Mouse (Mus musculus) lung, embryonic 16.5 days (tissue): ENCODE results near the gene Mettl11b. TPM values are rescaled to one million over a fixed set of nuclear protein-coding genes. Genes with fewer than 3 reads are reported as not detected.
"Not testable (repeated sequence)": the region's sequence is repeated elsewhere in the genome, so short reads cannot be mapped to it uniquely, and the experiment has no call there.

Source experiments
- ATAC-seq: fragments of 200-750 bp; cut with Nextera tagmentation; 2 replicates; pipeline ENCODE4 v1.8.0; 2017; ENCODE audit warnings: low read depth, mild to moderate bottlenecking, moderate library complexity
- H3K27ac ChIP-seq: fragments of 300-500 bp; sonication (generic); 2 replicates; pipeline ENCODE4 v1.5.1; 2014; ENCODE audit warnings: mild to moderate bottlenecking, control low read depth, low read length
- H3K27me3 ChIP-seq: fragments of 300-500 bp; sonication (generic); 2 replicates; pipeline ENCODE4 v1.6.1; 2014; ENCODE audit warnings: low read depth, low read length, mixed read lengths; ENCODE audit not compliant: control insufficient read depth, insufficient read depth
- H3K36me3 ChIP-seq: fragments of 300-500 bp; sonication (generic); 2 replicates; pipeline ENCODE4 v1.6.1; 2014; ENCODE audit warnings: low read length; ENCODE audit not compliant: control insufficient read depth, insufficient read depth
- H3K4me1 ChIP-seq: fragments of 300-500 bp; sonication (generic); replicated peaks from 2 replicates; pipeline ENCODE4 v1.6.1; 2014; ENCODE audit warnings: low read length, mixed read lengths; ENCODE audit not compliant: control insufficient read depth, insufficient read depth
- H3K4me2 ChIP-seq: fragments of 300-500 bp; sonication (generic); 2 replicates; pipeline ENCODE4 v1.6.1; 2014; ENCODE audit warnings: low read depth, low read length, control low read depth
- H3K4me3 ChIP-seq: fragments of 300-500 bp; sonication (generic); 2 replicates; pipeline ENCODE4 v1.5.1; 2014; ENCODE audit warnings: mild to moderate bottlenecking, low read length, control low read depth
- H3K9ac ChIP-seq: fragments of 300-500 bp; sonication (generic); 2 replicates; pipeline ENCODE4 v1.6.1; 2014; ENCODE audit warnings: low read length, control low read depth
- H3K9me3 ChIP-seq: fragments of 300-500 bp; sonication (generic); 2 replicates; pipeline ENCODE4 v1.6.1; 2016; ENCODE audit warnings: low read length; ENCODE audit not compliant: control insufficient read depth
- WGBS: fragments of 180-500 bp; shearing (Covaris S2); extraction: QIAGEN DNeasy Blood & Tissue Kit; methylation state at CpG from one replicate; pipeline ENCODE4 v1.1.7; 2014; 5-methylcytosine and 5-hydroxymethylcytosine counted together
- polyA plus RNA-seq: library from polyadenylated mRNA; unstranded; fragments of >200 nt; fragmentation: Nextera tagmentation; extraction: Ambion mirVana; gene quantifications from 2 replicates; pipeline ENCODE4 v1.2.1, GENCODE M21; 2015

The Mettl11b gene
- polyA plus RNA-seq = 0.59 and 0.92 TPM in 2 replicates

DNA sequence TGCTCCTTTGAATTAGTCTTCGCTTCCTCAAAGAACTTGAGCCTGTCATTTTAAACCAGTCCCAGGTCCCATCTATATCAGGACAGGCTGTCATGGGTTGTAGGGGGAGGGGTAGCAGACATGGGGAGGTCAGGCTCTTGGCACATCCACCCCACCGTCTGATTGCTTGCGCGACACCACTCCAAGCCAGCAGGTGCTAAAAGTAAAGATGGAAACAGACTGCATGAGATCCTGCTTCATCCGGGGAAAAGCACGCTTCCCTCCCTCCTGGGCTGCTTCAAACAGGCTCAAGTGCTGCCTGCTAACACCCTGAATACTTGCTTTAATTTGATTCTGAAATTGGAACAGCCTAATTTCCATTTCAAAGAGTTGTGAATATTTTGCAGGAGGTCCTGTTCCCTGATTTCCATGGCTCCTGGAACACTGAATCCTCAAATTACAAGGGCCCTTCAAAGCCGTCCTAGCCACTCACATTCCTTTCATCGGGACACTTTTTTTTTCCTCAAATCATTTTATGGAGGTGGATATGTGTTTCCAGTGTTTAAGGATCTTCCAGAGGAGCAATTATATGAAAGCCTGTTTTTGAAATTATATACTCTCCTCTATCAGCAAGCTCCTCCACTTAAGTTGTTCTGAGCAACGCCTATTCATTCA lies at the start of gene Mettl11b:
TSS of gene Mettl11b (minus strand) at position 127 of the 654 bp plus-strand sequence.
- Histone ChIP-seq H3K4me1 (no peaks in the 10 kb centered on the region; the same call in 1 of the 2 replicates), H3K9me3 (no peaks in the 10 kb centered on the region), H3K4me2 (peak within 1 kb of the TSS; percentile 28), H3K4me3 (no peak within 1 kb of the TSS), H3K9ac (no peak within 1 kb of the TSS), H3K36me3 (no peaks in the 10 kb centered on the region), H3K27me3 (no peaks in the 10 kb centered on the region), H3K27ac (0 out of 2 replicates have a peak within 1 kb of the TSS, but pooled peaks have one; percentile 1)
- WGBS = 37% methylated on average over 9 of the region's 9 CpGs
- ATAC-seq = peak; percentile 68

DNA sequence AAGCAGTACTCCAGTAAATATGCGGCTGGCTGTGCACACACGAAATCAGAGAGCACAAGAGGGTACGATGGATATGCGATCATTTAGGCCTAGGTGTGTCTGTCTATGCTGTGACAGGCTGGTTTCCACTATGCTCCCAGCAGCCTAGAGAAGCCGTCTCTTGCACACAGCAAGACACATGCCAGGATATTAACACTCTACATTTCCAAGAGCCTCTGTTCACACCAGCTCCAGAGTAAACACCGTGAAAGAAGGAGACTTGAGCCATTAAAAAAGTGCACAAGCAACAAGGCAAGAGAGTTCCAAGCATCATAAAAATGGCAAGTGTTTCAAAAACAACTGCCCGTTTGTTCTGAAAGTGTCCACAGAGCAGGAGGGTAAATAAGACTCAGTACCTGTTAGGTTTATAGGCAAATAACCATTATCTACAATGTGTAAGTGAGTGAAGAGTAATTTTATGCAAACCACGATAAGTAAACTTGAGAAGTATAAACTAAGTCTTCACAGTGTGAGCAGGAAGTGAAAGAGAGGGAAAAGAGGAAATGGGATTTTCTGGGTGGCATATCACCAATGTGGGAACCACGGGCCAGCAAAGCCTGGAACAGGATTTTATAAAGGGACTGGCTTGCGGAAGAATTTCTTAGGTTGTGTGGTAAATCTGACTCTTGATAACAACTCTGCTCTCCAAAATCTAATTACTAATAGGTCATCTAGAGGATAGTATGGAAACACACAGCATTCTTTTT lies 32.6 kb upstream of the Mettl11b start:
- Histone ChIP-seq H3K4me1 (no peaks in the 10 kb centered on the region), H3K27me3 (no peaks in the 10 kb centered on the region), H3K4me2 (no peak overlapping the region), H3K27ac (no peak overlapping the region), H3K9me3 (no peaks in the 10 kb centered on the region), H3K9ac (no peak overlapping the region), H3K36me3 (no peaks in the 10 kb centered on the region), H3K4me3 (no peak overlapping the region)
- peak; percentile 36; the same call in 1 of the 2 replicates for ATAC-seq
- WGBS = 46% methylated on average over 10 of the region's 10 CpGs

DNA sequence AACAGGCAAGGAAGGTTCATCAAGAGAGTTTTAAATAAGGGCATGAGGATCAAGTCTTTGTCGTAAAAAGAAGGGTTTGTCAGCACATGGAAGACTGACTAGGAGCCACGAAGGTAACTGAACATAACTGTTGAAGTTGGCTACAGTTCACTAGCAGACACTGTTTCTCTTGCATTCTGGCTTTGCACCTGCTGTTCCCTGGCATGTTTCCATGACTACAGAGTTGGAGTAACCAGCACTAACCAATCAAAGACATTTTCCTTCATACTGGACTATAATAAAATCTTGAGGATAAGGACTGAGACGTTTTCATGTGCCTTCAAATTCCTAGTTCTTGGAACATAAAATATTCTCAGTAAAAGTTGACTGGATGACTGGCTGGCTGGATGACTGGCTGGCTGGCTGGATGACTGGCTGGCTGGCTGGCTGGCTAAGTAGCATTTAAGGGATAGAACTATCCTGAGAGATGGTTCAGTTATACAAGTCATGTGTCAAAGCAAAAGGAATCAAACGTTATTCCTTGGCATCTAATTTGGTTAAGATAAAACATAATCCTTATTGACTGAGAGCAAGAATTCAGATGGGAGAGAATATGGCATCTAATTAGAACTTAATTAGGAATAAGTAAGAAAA lies 26.4 kb upstream of the Mettl11b start:
- Histone ChIP-seq H3K4me3 (no peak overlapping the region), H3K9ac (no peak overlapping the region), H3K4me1 (no peaks in the 10 kb centered on the region), H3K36me3 (no peaks in the 10 kb centered on the region), H3K4me2 (no peak overlapping the region), H3K27ac (no peak overlapping the region), H3K27me3 (no peaks in the 10 kb centered on the region), H3K9me3 (no peaks in the 10 kb centered on the region)
- WGBS = 57% methylated on average over 4 of the region's 4 CpGs
- ATAC-seq = no peak

DNA sequence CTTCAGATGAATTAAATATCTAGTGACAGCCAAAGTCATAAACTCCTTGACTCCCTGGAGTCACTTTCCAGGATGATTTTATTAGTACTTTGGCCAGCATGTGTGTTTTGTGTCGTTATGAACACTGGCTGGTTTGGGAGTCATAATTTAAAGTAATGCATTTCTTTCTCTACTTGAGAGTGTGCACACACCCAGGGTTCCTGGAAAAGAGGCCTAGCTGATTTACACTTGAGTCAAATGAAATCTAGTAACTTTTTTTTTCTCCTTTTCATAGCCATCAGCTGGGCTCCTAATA lies 12.2 kb upstream of the Mettl11b start:
- no peak overlapping the region for H3K4me3 ChIP-seq
- H3K4me2 ChIP-seq = no peak overlapping the region
- H3K4me1 ChIP-seq = no peaks in the 10 kb centered on the region
- no peaks in the 10 kb centered on the region for H3K36me3 ChIP-seq
- no peaks in the 10 kb centered on the region for H3K9me3 ChIP-seq
- ATAC-seq = no peak
- H3K27ac ChIP-seq = no peak overlapping the region
- H3K9ac ChIP-seq = no peak overlapping the region
- H3K27me3 ChIP-seq = no peaks in the 10 kb centered on the region
- 55% methylated on average over 1 of the region's 1 CpGs for WGBS

DNA sequence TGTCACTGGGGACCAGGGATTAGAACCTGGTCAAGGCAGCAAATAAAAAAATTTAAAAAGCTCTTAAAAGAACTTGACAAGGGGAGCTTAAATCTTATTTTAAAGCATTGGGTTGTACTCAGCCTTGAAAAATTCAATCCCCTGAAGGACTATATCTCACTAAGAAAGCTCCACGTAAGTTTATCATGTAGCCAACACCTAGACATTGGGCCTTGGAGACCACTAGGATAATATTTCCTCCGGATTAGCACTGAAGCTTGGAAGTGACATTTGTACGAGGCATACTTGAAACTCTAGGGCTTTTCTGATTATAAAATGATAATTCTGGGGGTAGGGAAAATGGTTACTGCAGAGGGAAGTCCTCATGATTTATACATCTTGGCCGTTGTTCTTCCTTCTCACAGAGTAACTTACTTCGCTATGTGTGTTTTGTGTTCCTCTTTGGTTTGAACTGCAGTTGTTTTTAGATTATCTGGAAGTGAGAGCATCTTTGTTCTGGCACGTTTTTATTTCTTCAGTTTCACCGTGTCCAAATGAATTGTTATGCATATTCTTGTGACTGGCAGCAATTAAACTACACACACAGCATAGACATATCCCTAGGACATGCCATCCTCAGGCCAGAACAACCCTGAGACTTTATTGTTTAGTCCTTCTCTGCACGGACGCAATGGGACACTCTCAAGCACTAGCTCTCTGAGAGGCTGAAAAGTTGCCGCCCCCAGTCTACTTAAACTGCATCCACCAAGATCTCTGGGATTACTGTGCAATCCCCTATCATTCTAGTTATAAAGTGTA lies 11.6 kb upstream of the Mettl11b start:
- no peak for ATAC-seq
- Histone ChIP-seq H3K4me1 (no peaks in the 10 kb centered on the region), H3K4me3 (no peak overlapping the region), H3K9ac (no peak overlapping the region), H3K4me2 (no peak overlapping the region), H3K36me3 (no peaks in the 10 kb centered on the region), H3K27me3 (no peaks in the 10 kb centered on the region), H3K9me3 (no peaks in the 10 kb centered on the region), H3K27ac (no peak overlapping the region)
- 73% methylated on average over 10 of the region's 10 CpGs for WGBS

DNA sequence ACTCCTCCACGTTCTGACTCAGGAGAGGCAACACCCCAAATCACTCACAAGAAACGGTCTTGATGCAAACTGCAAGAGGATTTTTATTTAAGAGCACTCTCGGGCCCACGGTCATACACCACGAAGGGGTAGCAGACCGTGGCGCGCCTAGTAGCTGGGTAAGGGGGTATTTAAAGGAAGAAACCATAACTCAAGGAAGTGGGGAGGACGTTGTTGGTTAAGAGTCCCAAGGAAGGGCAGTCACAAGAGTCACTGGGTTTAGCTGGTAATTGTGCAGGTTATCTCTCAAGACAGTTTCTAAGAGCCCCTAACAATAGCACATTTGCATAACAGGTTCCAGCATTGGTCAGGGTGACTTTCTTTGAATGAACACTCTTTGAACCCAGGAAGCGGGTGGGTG lies 6.1 kb upstream of the Mettl11b start:
- not testable (repeated sequence) for H3K9me3 ChIP-seq, H3K9ac ChIP-seq, H3K4me3 ChIP-seq, H3K27ac ChIP-seq, ATAC-seq, H3K4me1 ChIP-seq, H3K36me3 ChIP-seq, H3K27me3 ChIP-seq, H3K4me2 ChIP-seq
- 94% methylated on average over 10 of the region's 10 CpGs for WGBS

DNA sequence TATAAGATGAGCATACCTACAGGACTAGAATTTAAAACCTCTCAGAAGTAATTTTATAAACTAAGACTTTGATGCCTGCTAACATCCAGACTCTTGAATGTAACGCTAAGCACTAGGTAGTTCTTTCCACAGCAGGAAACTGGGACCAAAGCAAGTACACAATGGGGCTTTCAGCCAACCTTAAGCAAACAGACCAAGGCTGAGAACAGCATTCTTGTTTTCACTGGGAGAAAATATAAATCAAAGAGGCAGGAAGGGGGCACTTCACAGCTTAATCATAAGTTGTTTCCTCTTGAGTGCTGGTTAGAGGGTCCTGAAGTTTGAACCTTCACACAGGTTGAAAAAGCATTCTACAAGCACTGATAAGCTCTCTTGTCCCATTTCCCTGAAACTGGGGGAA lies 1.1 kb downstream of the Mettl11b start:
- H3K9me3 ChIP-seq = no peaks in the 10 kb centered on the region
- H3K4me3 ChIP-seq = no peak overlapping the region
- no peak overlapping the region for H3K27ac ChIP-seq
- H3K9ac ChIP-seq = no peak overlapping the region
- ATAC-seq = peak; percentile 71
- H3K36me3 ChIP-seq = no peaks in the 10 kb centered on the region
- H3K4me1 ChIP-seq = no peaks in the 10 kb centered on the region; the same call in 1 of the 2 replicates
- no peaks in the 10 kb centered on the region for H3K27me3 ChIP-seq
- no peak overlapping the region for H3K4me2 ChIP-seq
- 35% methylated on average over 1 of the region's 1 CpGs for WGBS

DNA sequence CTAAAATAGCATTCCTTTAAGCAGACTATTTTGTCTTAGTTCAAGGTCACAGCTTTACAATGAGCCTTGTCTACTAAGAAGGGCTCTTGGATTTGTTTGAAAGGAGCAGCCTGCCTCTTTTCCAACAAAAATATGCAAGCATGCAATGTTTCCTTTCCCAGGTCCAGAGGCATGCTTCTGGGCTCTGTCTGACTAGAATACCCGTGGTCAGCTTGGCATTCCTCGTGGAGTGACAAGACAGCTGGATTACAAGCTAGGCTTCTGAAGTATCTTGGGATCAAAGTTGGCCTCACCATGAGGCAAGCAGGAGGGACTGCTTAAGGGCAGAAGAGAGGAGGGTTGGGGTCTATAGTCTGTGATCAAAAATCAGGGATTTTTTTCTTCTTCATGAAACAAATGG lies 16.4 kb downstream of the Mettl11b start:
- no peak for ATAC-seq
- WGBS = 27% methylated on average over 2 of the region's 2 CpGs
- Histone ChIP-seq H3K4me2 (no peak overlapping the region), H3K4me1 (no peaks in the 10 kb centered on the region), H3K27me3 (no peaks in the 10 kb centered on the region), H3K9ac (no peak overlapping the region), H3K9me3 (no peaks in the 10 kb centered on the region), H3K4me3 (no peak overlapping the region), H3K36me3 (no peaks in the 10 kb centered on the region), H3K27ac (no peak overlapping the region)

DNA sequence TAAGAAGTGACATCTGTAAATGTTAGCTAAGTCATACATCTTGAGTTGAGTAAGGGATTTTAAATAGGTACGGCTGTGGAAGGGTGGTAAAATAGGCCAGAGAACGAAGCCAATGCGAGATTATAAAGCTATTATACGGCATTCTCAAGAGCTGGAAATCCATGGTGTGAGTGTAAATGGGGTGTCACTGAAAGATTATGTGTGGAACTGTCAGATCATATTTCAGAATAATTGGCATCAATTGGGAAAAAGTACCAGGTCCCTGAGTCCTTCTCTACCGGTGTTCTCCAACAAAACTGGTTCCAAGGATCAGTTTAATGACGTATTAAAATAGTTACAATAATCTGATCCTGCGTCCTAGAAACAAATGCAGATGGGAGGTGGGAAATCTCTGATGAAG lies 24.5 kb downstream of the Mettl11b start:
- H3K27ac ChIP-seq = no peak overlapping the region
- no peaks in the 10 kb centered on the region for H3K9me3 ChIP-seq
- H3K4me1 ChIP-seq = no peaks in the 10 kb centered on the region; the same call in 1 of the 2 replicates
- no peak overlapping the region for H3K4me3 ChIP-seq
- H3K27me3 ChIP-seq = no peaks in the 10 kb centered on the region
- no peak overlapping the region for H3K9ac ChIP-seq
- no peak for ATAC-seq
- no peak overlapping the region for H3K4me2 ChIP-seq
- 55% methylated on average over 7 of the region's 7 CpGs for WGBS
- no peaks in the 10 kb centered on the region for H3K36me3 ChIP-seq
